In genomic region chr2:6872894-6873255, GRCm38 (mm10) we compare ENCODE assay signal across 8 mouse cellular contexts.
DNase-seq lines count a peak whose midpoint lies in the region; ATAC-seq lines count a peak whose summit lies in the region.

No protein-coding gene starts in this region.

- H3K27me3 ChIP-seq in forebrain, embryonic 10.5 days (ENCODE audit: poor library complexity, severe bottlenecking): peaks cover 18% of the 10 kb centered on the region
- H3K27me3 ChIP-seq in liver, embryonic 11.5 days (replicated peaks; ENCODE audit: control insufficient read depth, insufficient read depth, low read length): peaks cover 30% of the 10 kb centered on the region
- H3K27me3 ChIP-seq in stomach, embryonic 16.5 days (ENCODE audit: control insufficient read depth, insufficient read depth, low read length): no peaks in the 10 kb centered on the region

- peak overlapping the region; percentile 56 for H3K9ac ChIP-seq in liver, embryonic 11.5 days (ENCODE audit: low read depth, low read length)
- H3K9ac ChIP-seq in stomach, embryonic 16.5 days (ENCODE audit: low read length): peak overlapping the region; percentile 85

- H3K4me2 ChIP-seq in liver, embryonic 11.5 days: peak overlapping the region; percentile 97
- peak overlapping the region; percentile 96 for H3K4me2 ChIP-seq in stomach, embryonic 16.5 days (ENCODE audit: low read depth, low read length)

- ATAC-seq in liver, embryonic 11.5 days (replicated peaks; ENCODE audit: low FRiP score): peak; percentile 75; the same call in 1 of the 2 replicates
- ATAC-seq in stomach, embryonic 16.5 days (ENCODE audit: insufficient read depth, low FRiP score): no peak

- no peaks in the 10 kb centered on the region for H3K9me3 ChIP-seq in forebrain, embryonic 10.5 days
- no peaks in the 10 kb centered on the region for H3K9me3 ChIP-seq in liver, embryonic 11.5 days (ENCODE audit: control insufficient read depth, low read length)
- no peaks in the 10 kb centered on the region for H3K9me3 ChIP-seq in stomach, embryonic 16.5 days (replicated peaks; ENCODE audit: control insufficient read depth, low read length)

- H3K27ac ChIP-seq in forebrain, embryonic 10.5 days: peak overlapping the region; percentile 96
- no peak overlapping the region for H3K27ac ChIP-seq in liver, embryonic 11.5 days (ENCODE audit: low read depth, low read length)
- no peak overlapping the region for H3K27ac ChIP-seq in stomach, embryonic 16.5 days (ENCODE audit: low read length)

- peaks cover 84% of the 10 kb centered on the region for H3K4me1 ChIP-seq in forebrain, embryonic 10.5 days
- no peaks in the 10 kb centered on the region; the same call in 1 of the 2 replicates for H3K4me1 ChIP-seq in liver, embryonic 11.5 days (replicated peaks; ENCODE audit: control insufficient read depth, insufficient read depth, low read length)
- H3K4me1 ChIP-seq in stomach, embryonic 16.5 days (ENCODE audit: control insufficient read depth, insufficient read depth, low read length): peaks cover 4% of the 10 kb centered on the region; the same call in 1 of the 2 replicates

- no peaks in the 10 kb centered on the region for H3K36me3 ChIP-seq in forebrain, embryonic 10.5 days (replicated peaks)
- H3K36me3 ChIP-seq in liver, embryonic 11.5 days (ENCODE audit: control insufficient read depth, insufficient read depth, low read length): no peaks in the 10 kb centered on the region
- no peaks in the 10 kb centered on the region for H3K36me3 ChIP-seq in stomach, embryonic 16.5 days (ENCODE audit: control insufficient read depth, insufficient read depth, low read length)

- whole genome bisulfite sequencing in forebrain, embryonic 10.5 days: 9% methylated on average over 10 of the region's 10 CpGs
- WGBS in liver, embryonic 11.5 days: 10% methylated on average over 10 of the region's 10 CpGs
- 16% methylated on average over 10 of the region's 10 CpGs for WGBS in stomach, embryonic 16.5 days

- peak; percentile 41 for DNase-seq in embryo, embryonic 10 days (ENCODE audit: low spot score)
- no peak for DNase-seq in embryo, embryonic 11 days
- peak; percentile 11 for DNase-seq in 3T3-L1 (ENCODE audit: low read depth, low spot score)
- peak; percentile 27 for DNase-seq in forebrain, embryonic 10.5 days (ENCODE audit: extremely low spot score, low spot score)
- no peak for DNase-seq in liver, embryonic 11.5 days (ENCODE audit: low spot score)
- no peak for DNase-seq in c-Kit-positive CD71-positive TER-119-positive erythroid progenitor cells, embryonic 14.5 days (ENCODE audit: low spot score)
- no peak for DNase-seq in spleen, postnatal 36 days (ENCODE audit: low spot score in 2 of 2)

- H3K4me3 ChIP-seq in forebrain, embryonic 10.5 days: peak overlapping the region; percentile 83
- H3K4me3 ChIP-seq in liver, embryonic 11.5 days (ENCODE audit: low read depth, low read length): peak overlapping the region; percentile 75
- H3K4me3 ChIP-seq in stomach, embryonic 16.5 days (replicated peaks; ENCODE audit: low read length): peak overlapping the region; percentile 88

Comparison
In these comparisons a context has a peak if more than half of its experiments do, and no peak if none do; other contexts are left out.
1. DNase-seq: peak in embryo, embryonic 10 days (single experiment), 3T3-L1 (single experiment) and forebrain, embryonic 10.5 days (single experiment); none in embryo, embryonic 11 days (single experiment), liver, embryonic 11.5 days (single experiment), c-Kit-positive CD71-positive TER-119-positive erythroid progenitor cells, embryonic 14.5 days (single experiment) and spleen, postnatal 36 days (0 of 2).
2. Peak in every context shown above with its lines, with median percentiles within 50 percentile points of each other: H3K4me3 ChIP-seq.